Mouse (Mus musculus) ES-Bruce4 (cell line): ENCODE measurements around the gene Cux2.

ENCODE experiments used
- EP300 ChIP-seq: IDR thresholded peaks from 2 replicates; pipeline ENCODE4 v1.6.1; 2011; ENCODE audit warnings: low read depth, low read length; ENCODE audit not compliant: insufficient read depth
- POLR2A ChIP-seq: IDR thresholded peaks from one replicate; pipeline ENCODE4 v1.8.1; 2011; ENCODE audit warnings: low read length; ENCODE audit not compliant: insufficient read depth

GRCm38 (mm10) chr5:122060767-122061333 is 10.9 kb upstream of the Cux2 start:
- TF ChIP-seq POLR2A (no peak), EP300 (no peak)
